Mouse (Mus musculus): ENCODE measurements around the gene Fnbp1. TPM values are rescaled to one million over a fixed set of nuclear protein-coding genes. Genes with fewer than 3 reads are reported as not detected.

Gene Fnbp1
- polyA plus RNA-seq, 1 experiment = 23.9 TPM

DNA sequence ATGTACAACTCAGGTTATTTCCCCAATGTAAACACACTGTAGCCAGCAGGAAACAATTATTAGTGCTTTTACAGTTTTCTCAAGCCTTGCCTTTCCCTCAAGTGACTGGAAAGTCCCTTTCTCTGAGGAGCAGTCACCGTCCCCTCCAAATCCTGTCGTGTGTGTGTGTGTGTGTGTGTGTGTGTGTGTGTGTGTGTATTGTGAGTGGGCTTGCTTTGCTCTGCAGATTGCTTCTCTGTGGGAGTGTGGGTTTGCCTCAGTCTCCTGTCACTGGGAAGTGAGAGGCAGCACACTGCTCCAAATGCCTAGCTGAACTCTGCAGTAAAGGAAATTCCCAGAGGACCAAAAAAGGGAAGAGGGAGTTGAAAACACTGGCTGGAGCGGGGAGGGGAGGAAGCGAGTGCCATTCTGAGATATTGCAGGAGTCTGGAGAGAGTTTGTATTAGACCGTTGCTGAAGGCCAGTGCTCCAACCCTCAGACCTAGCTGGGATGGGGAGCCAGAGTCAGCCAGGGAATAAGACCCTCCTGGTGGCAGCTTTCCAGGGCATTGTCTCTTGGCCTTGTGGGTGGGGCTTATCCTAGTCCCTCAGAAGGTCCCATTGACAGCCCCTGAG lies 23.1 kb upstream of the Fnbp1 start:
- H3K4me1 ChIP-seq (ENCODE audit: control insufficient read depth, insufficient read depth, low read length) = peaks cover 32% of the 10 kb centered on the region
- peaks cover 2% of the 10 kb centered on the region for H3K36me3 ChIP-seq (ENCODE audit: control insufficient read depth, insufficient read depth, low read length)
- no peak overlapping the region for H3K4me3 ChIP-seq (ENCODE audit: insufficient read depth, low read depth, low read length)
- peak; percentile 72 for DNase-seq
- TF ChIP-seq POLR2A (IDR thresholded peaks at IDR 0.05; ENCODE audit: low read depth, low read length) (no peak), CTCF (conservative IDR thresholded peaks at IDR 0.05; ENCODE audit: insufficient read depth, insufficient read length, low read depth, low read length) (no peak)
- H3K27me3 ChIP-seq (replicated peaks; ENCODE audit: control insufficient read depth, insufficient read depth, low read length) = no peaks in the 10 kb centered on the region
- peak overlapping the region; percentile 61 for H3K27ac ChIP-seq (ENCODE audit: insufficient read depth, low read depth, low read length)
- 37% methylated on average over 5 of the region's 5 CpGs for WGBS

- DNase-seq = peak; percentile 62
- Histone ChIP-seq H3K4me1 (ENCODE audit: control insufficient read depth, insufficient read depth, low read length) (peaks cover 38% of the 10 kb centered on the region), H3K27ac (ENCODE audit: insufficient read depth, low read depth, low read length) (peak overlapping the region; percentile 41), H3K27me3 (replicated peaks; ENCODE audit: control insufficient read depth, insufficient read depth, low read length) (no peaks in the 10 kb centered on the region), H3K4me3 (ENCODE audit: insufficient read depth, low read depth, low read length) (no peak overlapping the region), H3K36me3 (ENCODE audit: control insufficient read depth, insufficient read depth, low read length) (no peaks in the 10 kb centered on the region)
- no peak for TF ChIP-seq POLR2A (IDR thresholded peaks at IDR 0.05; ENCODE audit: low read depth, low read length)
- no peak for TF ChIP-seq CTCF (conservative IDR thresholded peaks at IDR 0.05; ENCODE audit: insufficient read depth, insufficient read length, low read depth, low read length)
- 32% methylated on average over 11 of the region's 11 CpGs for WGBS
Observed at GRCm38 (mm10) chr2:31163361-31164118, 21.7 kb upstream of the Fnbp1 start.

DNA sequence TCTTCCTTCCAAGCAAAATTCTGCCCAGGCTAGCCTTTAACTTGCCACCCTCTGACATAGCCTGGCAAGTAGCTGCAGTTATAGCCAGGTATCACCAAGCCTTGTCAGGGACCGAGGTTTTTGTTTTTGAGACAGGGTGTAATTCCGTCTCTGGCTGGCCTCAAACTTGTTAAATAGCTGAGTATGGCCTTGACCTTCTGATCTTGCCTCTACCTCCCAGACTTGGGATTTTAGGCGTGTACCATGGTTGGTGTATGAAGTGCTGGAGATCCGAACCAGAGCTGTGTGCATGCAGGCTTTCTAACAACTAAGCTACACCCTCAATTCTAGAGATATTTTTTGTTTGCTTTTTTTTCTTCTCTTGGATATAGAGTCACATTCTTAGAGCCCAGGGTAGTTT lies 19.8 kb upstream of the Fnbp1 start:
- Histone ChIP-seq H3K27me3 (replicated peaks; ENCODE audit: control insufficient read depth, insufficient read depth, low read length) (no peaks in the 10 kb centered on the region), H3K4me1 (ENCODE audit: control insufficient read depth, insufficient read depth, low read length) (peaks cover 38% of the 10 kb centered on the region), H3K27ac (ENCODE audit: insufficient read depth, low read depth, low read length) (no peak overlapping the region), H3K4me3 (ENCODE audit: insufficient read depth, low read depth, low read length) (no peak overlapping the region), H3K36me3 (ENCODE audit: control insufficient read depth, insufficient read depth, low read length) (no peaks in the 10 kb centered on the region)
- 82% methylated on average over 4 of the region's 4 CpGs for WGBS
- no peak for TF ChIP-seq CTCF (conservative IDR thresholded peaks at IDR 0.05; ENCODE audit: insufficient read depth, insufficient read length, low read depth, low read length)
- no peak for TF ChIP-seq POLR2A (IDR thresholded peaks at IDR 0.05; ENCODE audit: low read depth, low read length)
- DNase-seq = no peak

DNA sequence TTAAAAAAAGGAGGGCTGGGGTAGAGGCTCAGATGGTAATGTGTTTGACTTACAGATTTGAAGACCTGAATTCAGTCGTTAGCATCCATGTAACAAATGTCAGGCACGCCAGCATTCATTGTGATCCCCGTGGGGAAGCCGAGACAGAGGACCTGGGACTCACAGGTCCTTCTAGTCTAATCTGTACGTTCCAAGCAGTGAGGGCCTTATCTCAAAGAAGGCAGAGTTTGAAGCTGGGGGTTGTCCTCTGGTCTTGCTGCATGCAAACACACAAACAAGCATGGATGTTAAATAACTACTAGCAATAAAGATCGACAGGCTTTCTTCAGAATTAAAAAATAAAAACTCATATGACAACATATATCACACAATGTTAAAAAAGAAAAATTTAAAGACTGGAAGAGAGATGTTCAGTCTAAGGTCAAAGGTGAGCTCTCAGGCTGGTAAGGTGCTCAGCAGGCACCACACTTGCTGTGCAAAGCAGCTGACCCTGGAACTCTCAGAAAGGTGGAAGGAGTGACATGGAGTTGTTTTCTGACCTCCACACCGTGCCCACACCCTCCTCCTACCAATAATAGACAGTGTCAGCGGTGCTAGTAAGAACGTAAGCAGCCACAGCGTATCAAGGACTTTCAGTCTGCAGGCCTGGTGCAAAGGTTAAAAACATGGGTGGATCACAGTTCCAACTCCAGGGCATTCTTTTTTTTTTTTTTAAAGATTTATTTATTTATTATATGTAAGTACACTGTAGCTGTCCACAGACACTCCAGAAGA lies 18.5 kb upstream of the Fnbp1 start:
- Histone ChIP-seq H3K4me1 (ENCODE audit: control insufficient read depth, insufficient read depth, low read length) (peaks cover 35% of the 10 kb centered on the region), H3K27ac (ENCODE audit: insufficient read depth, low read depth, low read length) (peak overlapping the region; percentile 6; the same call in 1 of the 2 replicates), H3K36me3 (ENCODE audit: control insufficient read depth, insufficient read depth, low read length) (no peaks in the 10 kb centered on the region), H3K27me3 (replicated peaks; ENCODE audit: control insufficient read depth, insufficient read depth, low read length) (no peaks in the 10 kb centered on the region), H3K4me3 (ENCODE audit: insufficient read depth, low read depth, low read length) (no peak overlapping the region)
- TF ChIP-seq CTCF (conservative IDR thresholded peaks at IDR 0.05; ENCODE audit: insufficient read depth, insufficient read length, low read depth, low read length) = no peak
- TF ChIP-seq POLR2A (IDR thresholded peaks at IDR 0.05; ENCODE audit: low read depth, low read length) = no peak
- DNase-seq = peak; percentile 88
- 70% methylated on average over 10 of the region's 10 CpGs for WGBS

DNA sequence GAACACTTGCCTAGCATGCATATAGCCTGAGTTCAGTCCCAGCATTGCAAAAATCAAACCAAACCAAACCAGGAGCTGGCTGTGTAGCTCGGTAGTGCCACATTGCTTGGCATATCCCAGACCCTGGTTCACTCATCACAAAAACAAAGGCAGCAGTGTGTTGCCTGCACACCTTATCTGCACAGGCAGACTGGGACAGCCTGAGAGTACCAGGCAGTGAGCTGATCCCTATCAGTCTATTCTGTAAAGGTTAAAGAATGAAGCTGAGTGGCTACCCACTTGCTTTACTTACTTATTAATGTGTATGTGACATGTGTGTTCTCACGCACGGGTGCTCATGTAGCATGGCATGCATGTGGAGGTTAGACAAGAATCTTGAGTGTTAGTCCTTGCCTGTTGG lies 15.0 kb upstream of the Fnbp1 start:
- Histone ChIP-seq H3K27me3 (replicated peaks; ENCODE audit: control insufficient read depth, insufficient read depth, low read length) (no peaks in the 10 kb centered on the region), H3K4me3 (ENCODE audit: insufficient read depth, low read depth, low read length) (no peak overlapping the region), H3K27ac (ENCODE audit: insufficient read depth, low read depth, low read length) (no peak overlapping the region), H3K4me1 (ENCODE audit: control insufficient read depth, insufficient read depth, low read length) (peaks cover 15% of the 10 kb centered on the region), H3K36me3 (ENCODE audit: control insufficient read depth, insufficient read depth, low read length) (no peaks in the 10 kb centered on the region)
- no peak for TF ChIP-seq CTCF (conservative IDR thresholded peaks at IDR 0.05; ENCODE audit: insufficient read depth, insufficient read length, low read depth, low read length)
- TF ChIP-seq POLR2A (IDR thresholded peaks at IDR 0.05; ENCODE audit: low read depth, low read length) = no peak
- 83% methylated on average over 3 of the region's 3 CpGs for WGBS
- no peak for DNase-seq

DNA sequence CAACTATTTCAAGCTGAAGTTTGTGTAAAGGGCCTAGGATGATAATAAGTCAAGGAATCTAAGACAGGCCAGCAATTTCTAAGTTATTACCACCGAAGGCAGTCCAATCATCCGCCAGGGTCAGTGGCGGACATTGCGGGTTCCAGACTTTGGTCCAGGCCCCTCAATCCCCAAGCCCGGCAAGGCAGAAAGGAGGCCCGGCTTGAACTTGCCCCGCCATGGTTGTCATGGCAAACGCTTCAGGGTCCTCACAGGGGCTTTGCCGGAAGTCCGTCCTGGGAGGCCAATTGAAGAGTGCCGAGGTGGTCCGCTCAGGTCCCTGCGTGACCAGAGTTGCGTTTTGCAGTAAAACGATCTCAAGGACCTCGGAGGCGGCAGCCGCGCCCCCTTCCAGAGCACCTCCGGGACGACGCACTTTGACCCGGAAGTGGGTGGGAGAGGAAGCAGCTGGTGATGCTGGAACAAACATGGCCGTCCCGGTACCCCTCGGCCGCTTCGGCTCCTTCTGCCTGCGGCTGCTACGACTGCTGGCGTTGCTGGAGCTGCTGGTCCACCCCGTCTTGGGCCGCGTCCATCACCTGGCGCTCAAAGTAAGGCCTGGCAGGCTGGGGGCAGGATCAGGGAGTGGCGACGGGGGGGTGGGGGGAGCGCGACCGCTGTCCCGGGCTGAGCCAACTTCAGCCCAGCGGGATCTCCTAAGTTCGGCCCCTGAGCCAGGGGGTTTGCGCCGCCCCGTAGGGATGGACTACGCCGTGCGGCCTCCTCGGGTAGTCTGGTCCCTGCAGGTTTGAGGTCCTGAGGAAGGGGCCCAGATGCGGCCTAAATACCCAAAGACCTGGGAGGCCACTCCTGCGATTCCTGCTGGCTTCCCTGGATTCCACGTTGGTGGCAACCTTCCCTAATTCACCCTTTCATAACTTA lies 10.3 kb upstream of the Fnbp1 start, which contains the start of gene Gpr107:
TSS of gene Gpr107 (plus strand) at position 425 of the 921 bp plus-strand sequence.
- under 1% methylated on average over 53 of the region's 53 CpGs for WGBS
- peak within 1 kb of the TSS; percentile 84 for H3K4me3 ChIP-seq (ENCODE audit: insufficient read depth, low read depth, low read length)
- DNase-seq = peak; percentile 90
- H3K27me3 ChIP-seq (replicated peaks; ENCODE audit: control insufficient read depth, insufficient read depth, low read length) = no peaks in the 10 kb centered on the region
- peak within 1 kb of the TSS; percentile 43 for H3K27ac ChIP-seq (ENCODE audit: insufficient read depth, low read depth, low read length)
- no peak for TF ChIP-seq CTCF (conservative IDR thresholded peaks at IDR 0.05; ENCODE audit: insufficient read depth, insufficient read length, low read depth, low read length)
- peak; percentile 8 for TF ChIP-seq POLR2A (IDR thresholded peaks at IDR 0.05; ENCODE audit: low read depth, low read length)
- H3K36me3 ChIP-seq (ENCODE audit: control insufficient read depth, insufficient read depth, low read length) = no peaks in the 10 kb centered on the region
- peaks cover 4% of the 10 kb centered on the region for H3K4me1 ChIP-seq (ENCODE audit: control insufficient read depth, insufficient read depth, low read length)
